Mouse (Mus musculus) cerebellum, adult 2 months (tissue): Measurements from ENCODE around the gene Hspa2.

ENCODE experiments used
- CTCF ChIP-seq: fragments of 200-500 bp; IDR thresholded peaks from 2 replicates; pipeline ENCODE4 v1.5.1; 2011; ENCODE audit warnings: low read depth, mild to moderate bottlenecking, control low read depth, low read length, moderate library complexity, borderline replicate concordance; ENCODE audit not compliant: insufficient read depth
- POLR2A ChIP-seq: fragments of 200-500 bp; IDR thresholded peaks from 2 replicates; pipeline ENCODE4 v1.6.1; 2011; ENCODE audit warnings: low read length, control low read depth, borderline replicate concordance; ENCODE audit not compliant: insufficient read depth

GRCm38 (mm10) chr12:76430879-76431406, 27.0 kb downstream of the Hspa2 start:
- TF ChIP-seq CTCF (no peak), POLR2A (no peak)
